Mouse (Mus musculus): Measurements from ENCODE around the gene Eif1. TPM values are rescaled to one million over a fixed set of nuclear protein-coding genes. Genes with fewer than 3 reads are reported as not detected.
A peak's percentile ranks its signal among the peaks of the same experiment; 100 is the strongest.
"Not testable (repeated sequence)": the region's sequence is repeated elsewhere in the genome, so short reads cannot be mapped to it uniquely, and the experiment has no call there.

Eif1 gene
- polyA plus RNA-seq, 1 experiment = 159 TPM

DNA sequence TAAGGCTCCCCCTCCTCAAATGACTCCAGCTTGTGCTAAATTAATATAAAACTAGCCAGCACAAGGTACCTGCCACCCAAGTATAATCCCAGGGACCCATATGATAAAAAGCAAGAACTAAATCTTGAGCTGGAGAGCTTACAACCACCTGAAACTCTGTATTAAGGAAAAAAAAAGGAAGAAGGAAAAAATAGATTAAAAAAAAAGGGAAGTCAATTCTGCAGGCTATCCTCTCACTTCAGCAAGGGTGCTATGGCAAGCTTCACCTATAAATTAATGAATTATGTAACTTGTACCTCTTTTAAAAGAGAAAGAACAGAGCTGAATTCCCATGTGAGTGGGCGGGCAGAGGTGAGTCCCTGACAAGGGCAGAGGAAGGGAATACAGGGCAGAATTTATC is 8.0 kb upstream of the Eif1 start:
- 64% methylated on average over 1 of the region's 1 CpGs for WGBS
- no peak for DNase-seq (ENCODE audit: low read depth, low spot score)

DNA sequence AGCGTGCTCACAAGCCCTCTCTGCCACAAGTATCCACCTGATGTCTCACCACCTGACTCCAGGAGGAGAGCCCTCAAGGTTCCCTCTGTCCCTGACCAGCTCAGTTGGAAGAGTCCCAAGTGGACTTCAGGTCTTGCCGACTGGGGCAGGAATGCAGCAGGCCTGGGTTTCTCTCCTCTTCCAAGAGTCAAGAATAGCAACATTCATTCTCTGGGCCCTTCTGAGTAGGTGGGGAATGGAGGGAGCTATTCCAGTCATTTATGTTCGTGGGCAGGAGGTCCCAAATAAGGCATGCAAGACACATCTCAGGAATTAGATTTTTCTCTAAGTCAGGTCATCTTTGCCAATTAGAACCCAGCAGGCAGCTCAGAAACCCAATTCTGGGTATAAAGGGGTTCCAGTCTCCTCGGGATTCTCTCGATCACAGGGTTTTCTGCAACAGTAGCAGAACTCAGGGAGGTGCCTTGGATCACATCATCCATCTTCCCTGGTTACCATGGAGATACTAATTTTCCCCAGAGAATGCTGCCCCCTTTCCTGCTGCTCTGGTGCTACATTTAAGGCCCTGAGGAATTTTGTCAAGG is 7.5 kb upstream of the Eif1 start:
- WGBS = 45% methylated on average over 5 of the region's 5 CpGs
- no peak for DNase-seq (ENCODE audit: low read depth, low spot score)

DNA sequence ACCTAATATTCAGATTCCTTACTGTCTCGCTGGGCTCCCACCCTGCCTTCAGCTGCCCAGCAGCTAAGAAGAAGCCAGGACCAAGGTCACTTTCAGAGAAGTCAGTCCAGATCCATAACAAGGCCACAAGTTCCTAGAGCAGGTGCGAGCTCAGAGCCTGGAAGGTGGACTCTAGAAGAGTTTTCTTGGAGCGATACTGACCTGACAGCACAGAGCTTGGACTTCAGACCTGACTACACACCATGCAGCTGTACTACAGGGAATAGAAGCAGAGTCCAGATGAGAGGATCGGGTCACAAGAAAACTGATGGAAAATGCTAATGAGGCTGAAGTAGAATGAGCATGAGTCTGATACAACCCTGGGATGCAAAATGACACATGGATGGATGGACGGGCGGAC is 6.3 kb upstream of the Eif1 start:
- DNase-seq (ENCODE audit: low read depth, low spot score) = no peak
- 93% methylated on average over 6 of the region's 6 CpGs for WGBS

DNA sequence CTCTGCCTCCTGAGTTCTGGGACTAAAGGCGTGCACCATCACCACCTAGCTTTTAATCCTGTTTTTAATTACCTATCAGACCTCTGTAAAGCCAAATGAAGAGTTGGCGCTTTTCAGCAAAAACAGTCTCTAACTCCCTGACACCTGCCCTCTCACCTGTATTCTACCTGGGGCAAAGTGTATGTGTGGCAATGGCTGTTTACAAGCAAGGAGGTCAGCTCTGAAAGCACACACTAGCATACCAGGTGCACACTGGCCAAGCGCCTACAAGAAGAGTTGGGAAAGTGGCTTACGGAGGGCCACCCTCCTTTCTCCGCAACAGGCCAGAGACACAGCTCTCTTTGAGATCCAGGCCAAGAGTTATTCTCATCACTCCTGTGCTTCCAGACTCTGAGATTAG is 4.2 kb upstream of the Eif1 start:
- no peak for DNase-seq (ENCODE audit: low read depth, low spot score)
- 69% methylated on average over 5 of the region's 5 CpGs for WGBS

DNA sequence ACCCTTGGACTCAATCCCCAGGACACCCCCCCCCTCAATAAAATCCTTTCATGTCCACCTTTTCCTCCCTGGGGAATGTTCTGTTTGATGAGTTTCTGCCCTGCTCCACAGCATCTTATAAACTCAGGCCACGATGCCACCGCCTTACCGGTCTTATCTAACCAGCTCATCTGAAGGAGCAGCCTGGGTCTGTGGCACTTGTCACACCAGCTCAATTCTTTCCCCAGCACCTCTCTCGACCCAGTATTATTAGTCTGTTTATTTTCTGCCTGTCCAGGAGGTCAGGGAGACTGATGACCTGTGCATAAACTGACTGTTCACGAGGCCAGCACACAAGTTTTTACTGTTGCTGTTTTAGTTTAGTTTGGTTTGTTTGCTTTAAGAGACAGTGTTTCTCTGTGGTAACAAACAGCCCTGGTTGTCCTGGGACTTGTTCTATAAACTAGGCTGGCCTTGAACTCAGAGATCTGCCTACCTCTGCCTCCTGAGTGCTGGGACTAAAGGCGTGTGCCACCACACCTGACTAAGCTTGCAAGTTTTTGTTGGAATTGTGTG is 1.8 kb upstream of the Eif1 start:
- DNase-seq (ENCODE audit: low read depth, low spot score) = no peak
- WGBS = 54% methylated on average over 6 of the region's 6 CpGs

DNA sequence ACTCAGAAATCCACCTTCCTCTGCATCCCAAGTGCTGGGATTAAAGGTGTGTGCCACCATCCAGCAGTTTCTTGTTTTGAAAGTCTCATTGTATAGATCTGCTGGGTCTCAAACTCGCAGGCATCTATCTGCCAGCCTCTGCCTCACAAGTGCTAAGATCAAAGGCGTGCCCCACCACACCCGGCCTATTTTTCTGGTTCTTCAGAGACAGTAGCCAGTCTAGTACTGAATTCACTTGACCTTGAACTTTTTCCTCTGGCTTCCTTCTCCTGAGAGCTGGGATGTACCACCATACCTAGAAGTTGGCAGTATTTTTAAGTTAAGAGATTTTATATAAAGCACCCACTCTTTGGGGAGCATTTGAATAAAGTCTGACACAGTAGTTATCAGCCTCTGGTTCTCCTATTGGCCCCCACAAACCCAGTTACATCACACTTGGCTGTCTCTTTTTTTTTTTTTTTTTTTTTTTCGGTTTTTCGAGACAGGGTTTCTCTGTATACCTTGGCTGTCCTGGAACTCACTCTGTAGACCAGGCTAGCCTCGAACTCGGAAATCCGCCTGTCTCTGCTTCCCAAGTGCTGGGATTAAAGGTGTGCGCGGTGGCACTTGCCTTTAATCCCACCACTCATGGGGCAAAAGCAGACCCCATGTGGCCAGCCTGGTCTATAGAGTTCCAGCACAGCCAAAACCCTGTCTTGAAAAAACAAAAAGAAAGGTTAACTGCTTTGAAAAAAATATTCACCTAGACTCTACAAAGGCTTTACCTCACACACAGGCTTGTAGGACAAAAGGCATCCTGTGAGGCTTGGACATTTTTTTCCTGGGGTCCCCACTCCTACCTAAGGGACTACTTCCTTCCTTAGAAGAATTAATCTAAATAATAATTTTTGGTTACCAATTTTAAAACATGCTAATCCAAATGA is 895 bp upstream of the Eif1 start:
- DNase-seq (ENCODE audit: low read depth, low spot score) = no peak
- 71% methylated on average over 10 of the region's 10 CpGs for WGBS

DNA sequence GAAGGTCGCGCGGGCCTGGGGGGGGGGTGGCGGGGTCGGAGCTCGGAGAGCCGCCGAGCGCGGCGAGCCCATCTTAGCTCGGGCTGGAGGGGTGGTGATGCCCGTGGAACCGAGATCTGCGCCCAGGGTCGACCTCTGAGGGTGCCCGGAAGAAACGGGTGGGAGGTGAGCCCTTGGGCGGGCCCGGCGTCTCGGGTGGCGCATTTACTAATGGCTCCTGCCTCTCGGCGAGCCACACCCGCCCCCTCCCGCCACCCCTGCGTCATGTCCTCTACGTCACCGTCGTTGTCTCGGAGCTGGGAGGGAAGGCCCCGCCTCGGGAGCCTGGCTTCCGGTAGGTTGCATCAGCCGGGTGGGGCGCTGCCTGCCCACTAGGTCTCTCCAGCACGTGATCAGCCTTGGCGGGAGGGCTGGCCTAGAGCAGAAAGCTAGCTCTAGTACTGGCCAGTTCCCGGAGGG is 516 bp downstream of the Eif1 start:
- under 1% methylated on average over 40 of the region's 40 CpGs for WGBS
- DNase-seq (ENCODE audit: low read depth, low spot score) = peak; percentile 95

DNA sequence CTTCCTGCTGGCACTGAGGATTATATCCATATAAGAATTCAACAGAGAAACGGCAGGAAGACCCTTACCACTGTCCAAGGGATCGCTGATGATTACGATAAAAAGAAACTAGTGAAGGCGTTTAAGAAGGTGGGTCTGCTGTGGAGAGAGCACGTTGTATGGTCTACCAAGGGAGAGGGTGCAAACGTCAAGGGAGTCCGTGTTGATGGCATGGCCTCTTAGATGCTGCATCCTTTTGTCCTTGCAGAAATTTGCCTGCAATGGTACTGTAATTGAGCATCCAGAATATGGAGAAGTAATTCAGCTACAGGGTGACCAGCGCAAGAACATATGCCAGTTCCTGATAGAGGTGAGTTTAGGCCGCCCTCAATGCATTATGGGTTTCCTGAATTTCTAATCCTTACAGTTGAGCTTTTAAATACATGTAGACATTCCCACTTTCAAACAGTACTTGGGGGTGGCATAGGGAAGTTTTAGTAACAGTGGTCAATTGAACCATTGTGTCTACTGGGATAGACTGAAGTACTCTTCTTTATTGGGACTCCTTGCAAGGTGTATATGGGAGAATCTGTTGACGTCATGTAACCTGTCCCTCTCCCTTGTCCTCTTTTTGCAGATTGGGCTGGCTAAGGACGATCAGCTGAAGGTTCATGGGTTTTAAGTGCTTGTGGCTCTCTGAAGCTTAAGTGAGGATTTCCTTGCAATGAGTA is 1.2 kb downstream of the Eif1 start:
- 7% methylated on average over 11 of the region's 11 CpGs for WGBS
- DNase-seq (ENCODE audit: low read depth, low spot score) = not testable (repeated sequence)

DNA sequence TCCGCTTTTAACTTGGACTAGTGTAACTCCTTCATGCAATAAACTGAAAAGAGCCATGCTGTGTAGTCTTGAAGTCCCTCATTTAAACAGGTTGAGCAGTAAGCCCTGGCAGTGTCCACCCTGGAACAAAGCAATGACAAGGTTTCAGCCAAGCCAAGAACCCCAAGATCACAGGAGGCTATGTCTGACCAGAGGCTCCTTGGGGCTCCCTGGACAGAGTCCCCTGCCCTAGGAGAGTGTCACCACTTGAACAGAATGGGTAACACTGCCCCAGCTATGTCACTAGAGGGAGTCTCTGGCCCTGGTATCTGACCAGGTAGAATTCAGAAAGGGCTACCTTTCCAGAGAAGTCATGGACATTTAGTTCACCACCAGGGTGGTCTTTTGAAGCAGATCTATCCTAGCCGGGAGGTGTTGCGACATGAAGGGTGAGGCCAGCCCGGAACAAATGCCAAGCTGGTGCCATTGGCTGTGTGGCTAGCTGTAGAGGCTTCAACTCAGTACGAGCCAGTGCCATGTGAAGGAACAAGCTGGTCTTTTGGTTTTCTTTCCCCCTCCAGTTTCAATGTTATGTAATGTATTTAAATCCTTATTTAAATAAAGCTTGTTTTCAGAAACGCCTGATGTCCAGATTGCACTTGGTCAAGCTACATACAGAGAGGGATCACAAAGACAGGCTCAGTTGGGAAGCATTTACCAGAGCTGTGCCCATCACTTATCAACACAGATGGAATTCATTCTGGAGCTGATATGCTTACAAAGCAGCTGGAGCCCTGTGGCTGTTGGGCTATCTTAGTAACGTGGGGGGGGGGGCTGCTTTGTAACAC is 2.0 kb downstream of the Eif1 start:
- 29% methylated on average over 7 of the region's 7 CpGs for WGBS
- not testable (repeated sequence) for DNase-seq (ENCODE audit: low read depth, low spot score)

DNA sequence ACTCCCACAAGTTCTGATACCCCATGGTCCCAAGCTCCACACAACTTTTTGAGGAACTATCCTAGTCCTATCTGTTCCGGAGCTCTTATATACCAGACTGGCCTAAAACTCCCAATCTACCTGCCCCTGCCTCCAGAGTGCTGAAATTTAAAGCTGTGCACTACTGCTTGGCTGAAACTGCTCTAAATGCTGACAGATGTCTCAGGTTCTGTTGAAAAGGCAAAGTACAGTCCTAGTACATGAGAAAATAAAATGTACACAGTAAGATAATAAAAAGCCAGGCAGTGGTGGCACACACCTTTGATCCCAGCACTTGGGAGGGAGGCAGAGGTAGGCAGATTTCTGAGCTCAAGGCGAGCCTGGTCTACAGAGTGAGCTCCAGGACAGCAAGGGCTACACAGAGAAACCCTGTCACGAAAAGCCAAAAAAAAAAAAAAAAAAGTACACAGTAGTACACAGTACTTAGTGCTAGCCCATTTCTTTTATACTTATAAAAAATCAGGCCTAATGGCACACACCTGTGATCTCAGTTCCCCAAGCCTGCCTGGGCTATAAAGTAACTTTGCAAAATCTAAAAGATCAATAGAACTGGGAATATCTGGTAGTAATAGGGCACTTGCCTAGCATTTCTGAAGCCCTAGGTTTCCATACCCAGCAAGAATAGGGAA is 3.0 kb downstream of the Eif1 start:
- no peak for DNase-seq (ENCODE audit: low read depth, low spot score)
- WGBS = 25% methylated on average over 3 of the region's 3 CpGs

DNA sequence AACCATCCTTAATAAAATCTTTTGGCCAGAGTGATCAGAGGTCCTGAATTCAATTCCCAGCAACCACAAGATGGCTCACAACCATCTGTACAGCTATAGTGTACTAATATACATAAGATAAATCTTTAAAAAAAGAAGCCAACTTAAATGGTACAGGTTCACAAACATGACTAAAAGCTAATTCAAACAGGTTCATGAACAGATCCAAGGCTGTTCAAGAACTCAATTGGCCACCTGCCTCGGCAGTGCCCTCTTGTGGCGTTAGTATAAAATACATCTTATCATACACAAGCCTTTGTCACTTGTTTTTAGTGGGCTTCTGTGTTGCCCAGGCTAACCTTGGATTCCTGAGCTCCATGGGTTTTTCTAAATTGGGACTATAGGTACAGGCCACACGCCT is 3.9 kb downstream of the Eif1 start:
- WGBS = 18% methylated on average over 3 of the region's 3 CpGs
- peak; percentile 59 for DNase-seq (ENCODE audit: low read depth, low spot score)

DNA sequence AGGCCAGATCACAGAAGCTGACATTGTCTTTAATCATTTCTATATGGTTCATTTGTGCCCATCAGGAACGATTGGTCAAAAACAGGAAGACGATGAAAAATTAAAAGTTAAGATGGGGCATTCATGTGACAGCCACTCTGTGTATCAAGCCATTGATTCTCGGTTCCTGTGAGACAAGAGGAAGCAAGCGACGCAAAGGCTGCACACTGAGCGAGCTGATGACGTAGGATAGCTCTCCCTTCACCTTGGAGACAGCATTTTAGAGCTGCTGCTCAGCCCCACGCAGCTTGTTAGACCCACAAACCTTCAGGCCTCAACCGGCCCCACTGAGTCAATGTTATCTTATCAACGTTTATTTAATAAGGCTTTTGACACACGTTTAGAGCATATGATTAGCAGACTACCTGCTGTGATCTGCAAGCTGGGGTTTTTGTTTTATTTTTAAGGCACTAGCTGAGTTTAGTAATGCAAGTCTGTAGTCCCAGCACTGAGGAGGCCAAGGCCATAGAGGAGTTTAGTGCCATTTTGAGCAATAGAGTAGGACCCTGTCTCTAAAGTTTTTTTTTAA is 5.5 kb downstream of the Eif1 start:
- 76% methylated on average over 11 of the region's 11 CpGs for WGBS

DNA sequence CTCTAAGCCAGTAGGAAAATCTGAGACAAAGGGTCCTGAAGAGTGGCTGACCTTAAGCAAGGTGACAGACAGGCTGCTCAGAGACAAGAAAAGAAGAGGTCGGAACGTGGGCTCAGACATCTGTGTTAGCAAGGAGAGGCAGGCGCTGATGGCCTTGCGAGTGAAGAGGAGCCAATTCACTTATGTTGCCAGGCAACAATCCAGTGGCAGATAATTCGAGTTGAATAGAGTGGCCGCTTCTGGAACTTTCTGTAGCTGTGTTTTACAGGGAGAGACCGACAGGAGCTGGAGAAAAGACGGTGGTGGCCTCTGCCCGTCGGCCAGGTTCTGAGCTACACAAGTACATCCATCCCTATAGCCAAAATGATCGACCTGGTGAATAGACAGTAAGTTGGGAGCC is 7.6 kb downstream of the Eif1 start:
- no peak for DNase-seq (ENCODE audit: low read depth, low spot score)
- 80% methylated on average over 11 of the region's 11 CpGs for whole genome bisulfite sequencing

More for the DNA sequence above, 5.5 kb downstream of the Eif1 start:
- DNase-seq (ENCODE audit: low read depth, low spot score) = no peak

DNA sequence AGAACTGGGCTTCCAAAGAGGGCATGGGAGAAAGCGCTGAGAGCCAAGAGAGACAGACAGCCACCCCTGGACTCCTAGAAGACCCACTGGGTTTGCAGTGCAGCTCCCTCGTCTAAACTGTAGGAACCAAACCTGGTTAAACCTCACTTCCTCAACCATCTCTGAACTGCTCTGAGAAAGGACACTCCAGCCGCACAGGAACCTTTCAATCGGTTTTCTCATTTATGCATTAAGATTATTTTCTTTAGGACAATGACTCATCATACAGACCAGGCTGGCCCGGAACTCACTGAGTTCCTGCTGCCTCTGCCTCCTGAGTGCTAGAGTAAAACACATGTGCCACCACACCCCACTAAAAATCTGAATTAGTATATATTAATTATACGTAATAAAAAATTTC is 8.1 kb downstream of the Eif1 start:
- WGBS = 72% methylated on average over 6 of the region's 6 CpGs
- no peak for DNase-seq (ENCODE audit: low read depth, low spot score)

DNA sequence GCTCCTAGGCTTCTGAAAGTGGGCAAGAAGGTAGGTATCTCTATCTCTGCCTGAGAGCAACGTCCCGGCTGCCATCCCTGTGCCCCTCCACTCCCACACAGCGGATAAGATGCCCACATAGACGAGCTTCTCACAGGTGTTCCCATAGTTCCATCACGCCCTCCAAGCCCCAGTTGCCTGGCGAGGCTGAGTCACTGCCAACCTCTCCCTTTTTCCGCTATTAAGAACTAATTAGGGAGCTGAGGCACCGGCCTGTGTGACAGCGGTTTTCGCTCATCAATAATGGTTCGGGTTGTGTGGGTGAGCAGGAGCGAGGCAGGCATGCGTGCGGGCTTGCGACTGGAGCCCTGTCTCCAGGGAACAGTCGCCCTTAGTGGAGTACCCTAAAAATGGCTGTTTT is 10.6 kb downstream of the Eif1 start:
- DNase-seq (ENCODE audit: low read depth, low spot score) = no peak
- WGBS = 72% methylated on average over 16 of the region's 16 CpGs

DNA sequence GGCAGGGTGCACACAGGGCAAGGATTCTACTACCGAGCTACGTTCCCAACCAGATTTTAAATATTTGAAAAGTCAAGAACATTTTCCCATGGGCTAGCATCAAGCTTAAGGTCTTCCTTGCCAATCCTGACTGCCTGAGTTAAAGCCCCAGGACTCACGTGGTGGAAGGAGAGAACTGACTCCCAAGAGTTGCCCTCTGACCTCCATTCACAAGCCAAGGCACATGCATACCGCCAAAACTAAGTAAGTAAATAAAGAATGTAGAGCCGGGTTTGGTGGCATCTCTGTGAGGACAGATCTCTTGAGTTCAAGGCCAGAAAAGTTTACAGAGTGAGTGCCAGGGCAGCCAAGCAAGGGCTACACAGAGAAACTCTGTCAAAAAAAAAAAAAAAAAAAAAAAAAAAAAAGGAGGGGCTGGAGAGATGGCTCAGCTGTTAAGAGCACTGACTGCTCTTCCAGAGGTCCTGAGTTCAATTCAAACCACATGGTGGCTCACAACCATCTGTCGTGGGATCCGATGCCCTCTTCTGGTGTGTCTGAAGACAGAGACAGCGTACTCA is 11.2 kb downstream of the Eif1 start:
- 47% methylated on average over 8 of the region's 8 CpGs for WGBS
- DNase-seq (ENCODE audit: low read depth, low spot score) = not testable (repeated sequence)

DNA sequence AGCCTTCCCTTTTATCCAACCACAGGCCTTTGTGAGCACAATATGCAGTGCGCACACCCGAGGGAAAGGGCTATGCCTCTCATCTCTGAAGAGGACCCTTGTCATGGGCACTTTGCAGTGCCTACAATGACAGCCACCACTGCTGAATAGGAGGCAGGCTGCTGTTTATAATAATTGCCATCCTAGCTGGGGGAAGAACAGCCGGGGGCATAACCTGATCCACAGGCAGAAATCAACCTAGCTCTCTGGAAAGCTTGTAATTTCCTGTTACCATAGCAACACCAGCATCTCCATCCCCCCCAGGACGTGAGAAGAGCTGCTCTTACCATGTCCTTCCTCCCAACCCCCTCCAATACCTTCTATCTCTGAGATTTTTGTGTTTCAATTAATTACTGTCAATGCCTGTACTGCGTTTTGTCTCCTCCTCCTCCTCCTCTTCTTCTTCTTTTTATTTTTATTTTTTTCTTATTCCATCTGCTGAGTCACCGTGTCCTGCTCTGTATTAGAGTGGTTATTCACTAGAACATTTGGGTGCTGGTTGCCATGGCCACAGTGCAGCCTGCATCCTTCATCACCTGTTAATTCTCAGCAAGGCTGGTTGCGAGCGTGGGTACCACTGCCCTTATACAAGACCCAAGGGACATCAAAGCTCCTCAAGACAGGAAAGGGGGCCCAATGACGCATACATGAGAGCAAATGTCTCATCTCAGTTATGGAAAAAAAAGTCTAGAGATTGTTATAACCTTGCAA is 13.3 kb downstream of the Eif1 start:
- DNase-seq (ENCODE audit: low read depth, low spot score) = no peak
- 70% methylated on average over 9 of the region's 9 CpGs for WGBS

Measured in large intestine, adult 2 months (tissue).